Mouse (Mus musculus): ENCODE data around the gene Ralgps1.
"Not testable (repeated sequence)": the region's sequence is repeated elsewhere in the genome, so short reads cannot be mapped to it uniquely, and the experiment has no call there.

Gene Ralgps1

GRCm38 (mm10) chr2:33360564-33360963 lies 10.7 kb downstream of the Ralgps1 start:
- DNase-seq, result peak in 1 of 2 experiments; percentile 44

- DNase-seq, result no peak
Measured at GRCm38 (mm10) chr2:33359184-33359583, 12.1 kb downstream of the Ralgps1 start.

- no peak for DNase-seq
Measured at GRCm38 (mm10) chr2:33357250-33357838, 13.9 kb downstream of the Ralgps1 start.

GRCm38 (mm10) chr2:33355558-33355957 lies 15.7 kb downstream of the Ralgps1 start:
- DNase-seq, result peak in 1 of 2 experiments; percentile 43

GRCm38 (mm10) chr2:33353432-33353831 lies 17.9 kb downstream of the Ralgps1 start:
- no peak for DNase-seq

GRCm38 (mm10) chr2:33351449-33351848 lies 19.8 kb downstream of the Ralgps1 start:
- DNase-seq, result no peak

- DNase-seq, result no peak
Measured at GRCm38 (mm10) chr2:33350921-33351320, 20.4 kb downstream of the Ralgps1 start.

GRCm38 (mm10) chr2:33349581-33349980 lies 21.7 kb downstream of the Ralgps1 start:
- DNase-seq, result no peak

GRCm38 (mm10) chr2:33349081-33349480 lies 22.2 kb downstream of the Ralgps1 start:
- peak; percentile 85 to 87 for DNase-seq

GRCm38 (mm10) chr2:33348260-33348659 lies 23.0 kb downstream of the Ralgps1 start:
- DNase-seq, result no peak

- peak; percentile 82 to 86 for DNase-seq
Measured at GRCm38 (mm10) chr2:33347607-33348006, 23.7 kb downstream of the Ralgps1 start.

- no peak for DNase-seq
Measured at GRCm38 (mm10) chr2:33346749-33347148, 24.5 kb downstream of the Ralgps1 start.

- DNase-seq, result no peak
Measured at GRCm38 (mm10) chr2:33345956-33346355, 25.3 kb downstream of the Ralgps1 start.

- no peak for DNase-seq
Measured at GRCm38 (mm10) chr2:33345475-33345874, 25.8 kb downstream of the Ralgps1 start.

GRCm38 (mm10) chr2:33343413-33343812 lies 27.9 kb downstream of the Ralgps1 start:
- DNase-seq, result no peak

GRCm38 (mm10) chr2:33342148-33342547 lies 29.1 kb downstream of the Ralgps1 start:
- DNase-seq, result no peak

GRCm38 (mm10) chr2:33335789-33336188 lies 35.5 kb downstream of the Ralgps1 start:
- DNase-seq, result no peak

- DNase-seq, result no peak
Measured at GRCm38 (mm10) chr2:33329622-33330021, 41.7 kb downstream of the Ralgps1 start.

GRCm38 (mm10) chr2:33328941-33329340 lies 42.3 kb downstream of the Ralgps1 start:
- DNase-seq, result peak; percentile 56

GRCm38 (mm10) chr2:33325359-33325758 lies 45.9 kb downstream of the Ralgps1 start:
- no peak for DNase-seq

- peak in 1 of 2 experiments; percentile 26 for DNase-seq
Measured at GRCm38 (mm10) chr2:33323799-33324595, 47.3 kb downstream of the Ralgps1 start.

GRCm38 (mm10) chr2:33323043-33323625 lies 48.2 kb downstream of the Ralgps1 start:
- not testable (repeated sequence) for DNase-seq

GRCm38 (mm10) chr2:33321641-33322040 lies 49.6 kb downstream of the Ralgps1 start:
- DNase-seq, result no peak

- no peak for DNase-seq
Measured at GRCm38 (mm10) chr2:33321031-33321430, 50.3 kb downstream of the Ralgps1 start.
